Mouse (Mus musculus) heart, postnatal 0 days (tissue): ENCODE measurements around the gene Rab5c. TPM values are rescaled to one million over a fixed set of nuclear protein-coding genes. Genes with fewer than 3 reads are reported as not detected.

ENCODE experiments used
- ATAC-seq: fragments of 200-750 bp; cut with Nextera tagmentation; 2 replicates; pipeline ENCODE4 v1.8.0; 2017; ENCODE audit warnings: low read depth, moderate number of reproducible peaks, moderate library complexity; ENCODE audit not compliant: insufficient read depth
- DNase-seq: peaks from one replicate; pipeline ENCODE4 v3.0.0-alpha.2; 2016; ENCODE audit warnings: low spot score
- H3K27ac ChIP-seq: fragments of 300-500 bp; sonication (generic); 2 replicates; pipeline ENCODE4 v1.5.1; 2014; ENCODE audit warnings: low read depth, mild to moderate bottlenecking
- H3K27me3 ChIP-seq: fragments of 300-500 bp; sonication (generic); 2 replicates; pipeline ENCODE4 v1.6.1; 2014; ENCODE audit warnings: low read length, mixed read lengths; ENCODE audit not compliant: control insufficient read depth, insufficient read depth
- H3K36me3 ChIP-seq: fragments of 300-500 bp; sonication (generic); replicated peaks from 2 replicates; pipeline ENCODE4 v1.6.1; 2014; ENCODE audit warnings: low read length, mixed read lengths; ENCODE audit not compliant: control insufficient read depth, insufficient read depth
- H3K4me1 ChIP-seq: fragments of 300-500 bp; sonication (generic); 2 replicates; pipeline ENCODE4 v1.6.1; 2014; ENCODE audit warnings: antibody characterized with exemption; ENCODE audit not compliant: control insufficient read depth, insufficient read depth
- H3K4me2 ChIP-seq: fragments of 300-500 bp; sonication (generic); 2 replicates; pipeline ENCODE4 v1.6.1; 2014; ENCODE audit warnings: low read depth, mild to moderate bottlenecking, low read length, moderate library complexity
- H3K4me3 ChIP-seq: fragments of 300-500 bp; sonication (generic); 2 replicates; pipeline ENCODE4 v1.5.1; 2014; ENCODE audit warnings: low read depth, low read length
- H3K9ac ChIP-seq: fragments of 300-500 bp; sonication (generic); replicated peaks from 2 replicates; pipeline ENCODE4 v1.6.1; 2014; ENCODE audit warnings: low read depth, low read length, mixed read lengths
- H3K9me3 ChIP-seq: fragments of 300-500 bp; sonication (generic); replicated peaks from 2 replicates; pipeline ENCODE4 v1.6.1; 2016; ENCODE audit warnings: low read length; ENCODE audit not compliant: control insufficient read depth
- CTCF ChIP-seq: IDR thresholded peaks from 2 replicates; pipeline ENCODE4 v1.5.1; 2016; ENCODE audit warnings: antibody characterized with exemption, control low read depth, low read depth
- EP300 ChIP-seq: IDR thresholded peaks from 2 replicates; pipeline ENCODE4 v1.6.1; 2016; ENCODE audit warnings: antibody characterized with exemption, low read depth
- WGBS: fragments of 180-500 bp; shearing (Covaris S2); extraction: QIAGEN DNeasy Blood & Tissue Kit; methylation state at CpG from one replicate; pipeline ENCODE4 v1.1.7; 2014; 5-methylcytosine and 5-hydroxymethylcytosine counted together
- polyA plus RNA-seq: library from polyadenylated mRNA; unstranded; fragments of >200 nt; fragmentation: Nextera tagmentation; extraction: Ambion mirVana; gene quantifications from 2 replicates; pipeline ENCODE4 v1.2.1, GENCODE M21; 2015
- total RNA-seq: library from RNA; depleted of rRNA; stranded (reverse); fragments of >200 nt; gene quantifications from 2 replicates; pipeline ENCODE4 v1.2.3, GENCODE M21; 2014; ENCODE audit warnings: low replicate concordance

Gene Rab5c
- total and polyA plus RNA-seq, 2 experiments from 2014 or later: 11.0 to 117 TPM

DNA sequence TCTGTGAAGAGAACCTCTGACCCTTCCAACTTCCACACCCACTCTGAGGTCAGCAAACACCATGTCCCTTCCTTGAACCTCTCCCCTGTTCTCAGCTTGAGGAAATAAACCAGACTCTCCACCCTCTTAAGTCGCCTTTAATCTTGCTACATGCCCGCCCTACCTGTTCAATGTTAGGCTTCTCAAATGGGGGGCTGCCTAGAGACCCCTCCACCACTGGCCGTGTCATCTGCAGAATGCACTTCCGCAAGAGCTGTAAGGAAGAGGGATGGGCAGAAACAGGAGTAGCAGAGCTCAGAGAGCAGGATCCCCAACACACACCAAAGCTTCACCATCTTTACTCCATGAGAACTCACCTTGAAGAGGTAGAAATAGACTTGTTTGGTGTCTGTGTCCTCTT, 27.0 kb downstream of the Rab5c start:
- no peak overlapping the region for H3K9ac ChIP-seq
- H3K4me1 ChIP-seq: peaks cover 15% of the 10 kb centered on the region
- H3K4me3 ChIP-seq: no peak overlapping the region
- H3K27ac ChIP-seq: no peak overlapping the region
- no peak for DNase-seq
- no peak for ATAC-seq
- no peaks in the 10 kb centered on the region for H3K9me3 ChIP-seq
- H3K36me3 ChIP-seq: peaks cover 44% of the 10 kb centered on the region
- H3K27me3 ChIP-seq: no peaks in the 10 kb centered on the region
- H3K4me2 ChIP-seq: no peak overlapping the region
- 80% methylated on average over 4 of the region's 4 CpGs for WGBS
- TF ChIP-seq EP300 (no peak), CTCF (no peak)

DNA sequence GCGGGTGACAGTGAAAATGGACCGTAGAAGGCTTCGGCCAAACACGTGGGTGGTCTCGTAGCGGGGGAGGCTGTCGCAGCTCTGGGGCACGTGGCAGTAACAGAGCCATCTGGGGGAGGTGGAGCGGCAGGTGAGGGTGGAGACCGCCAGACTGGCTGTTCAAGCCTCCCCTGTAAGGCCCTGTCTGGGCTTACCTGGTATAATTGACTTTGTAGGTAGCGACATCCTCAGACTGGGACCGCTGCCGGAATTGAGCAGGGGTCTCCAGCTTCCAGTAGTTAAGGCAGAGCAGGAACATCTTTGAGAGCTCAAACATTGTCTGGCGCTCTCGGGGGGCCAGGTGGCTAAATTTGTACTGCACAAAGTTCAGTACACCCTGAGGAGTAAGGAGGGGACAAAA, 27.5 kb downstream of the Rab5c start:
- DNase-seq (no peak), ATAC-seq (no peak)
- Histone ChIP-seq H3K27me3 (no peaks in the 10 kb centered on the region), H3K9me3 (no peaks in the 10 kb centered on the region), H3K4me2 (no peak overlapping the region), H3K9ac (no peak overlapping the region), H3K4me1 (peaks cover 15% of the 10 kb centered on the region), H3K4me3 (no peak overlapping the region), H3K27ac (no peak overlapping the region), H3K36me3 (peaks cover 44% of the 10 kb centered on the region)
- TF ChIP-seq CTCF: no peak
- TF ChIP-seq EP300: no peak
- 93% methylated on average over 15 of the region's 15 CpGs for WGBS

DNA sequence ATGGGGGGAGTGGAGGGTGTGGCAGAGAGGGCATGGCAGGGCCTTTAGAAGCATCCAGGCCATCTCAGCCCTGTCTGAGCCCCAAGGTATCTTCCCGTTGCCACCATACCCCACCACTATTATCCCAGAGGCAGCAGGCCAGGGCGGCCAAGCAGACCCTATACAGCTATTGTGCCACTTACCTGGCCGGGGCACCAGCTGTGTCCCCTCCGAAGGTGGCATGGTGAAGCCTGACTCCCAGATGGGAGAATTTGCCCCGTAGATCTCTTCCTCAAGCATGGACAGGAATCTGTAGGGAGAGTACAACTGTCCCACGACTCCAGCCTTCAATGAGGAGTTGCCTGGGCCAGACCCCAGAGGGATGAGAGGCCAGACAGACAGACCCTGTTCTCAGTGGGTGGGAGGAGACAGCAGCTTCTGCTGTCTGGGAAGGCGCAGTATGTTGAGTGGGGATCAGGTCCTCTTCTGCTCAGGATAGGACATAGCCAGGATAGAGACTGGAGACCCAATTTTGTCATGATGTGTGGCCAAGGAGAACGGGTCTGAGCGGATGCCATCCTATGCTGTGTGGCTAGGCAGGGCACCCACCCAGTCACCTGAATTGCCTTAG, 28.7 kb downstream of the Rab5c start:
- Histone ChIP-seq H3K27ac (no peak overlapping the region), H3K4me1 (peaks cover 15% of the 10 kb centered on the region), H3K4me3 (no peak overlapping the region), H3K36me3 (peaks cover 50% of the 10 kb centered on the region), H3K9me3 (no peaks in the 10 kb centered on the region), H3K9ac (no peak overlapping the region), H3K27me3 (no peaks in the 10 kb centered on the region), H3K4me2 (no peak overlapping the region)
- 94% methylated on average over 9 of the region's 9 CpGs for WGBS
- no peak for ATAC-seq
- no peak for TF ChIP-seq EP300
- no peak for TF ChIP-seq CTCF
- no peak for DNase-seq

DNA sequence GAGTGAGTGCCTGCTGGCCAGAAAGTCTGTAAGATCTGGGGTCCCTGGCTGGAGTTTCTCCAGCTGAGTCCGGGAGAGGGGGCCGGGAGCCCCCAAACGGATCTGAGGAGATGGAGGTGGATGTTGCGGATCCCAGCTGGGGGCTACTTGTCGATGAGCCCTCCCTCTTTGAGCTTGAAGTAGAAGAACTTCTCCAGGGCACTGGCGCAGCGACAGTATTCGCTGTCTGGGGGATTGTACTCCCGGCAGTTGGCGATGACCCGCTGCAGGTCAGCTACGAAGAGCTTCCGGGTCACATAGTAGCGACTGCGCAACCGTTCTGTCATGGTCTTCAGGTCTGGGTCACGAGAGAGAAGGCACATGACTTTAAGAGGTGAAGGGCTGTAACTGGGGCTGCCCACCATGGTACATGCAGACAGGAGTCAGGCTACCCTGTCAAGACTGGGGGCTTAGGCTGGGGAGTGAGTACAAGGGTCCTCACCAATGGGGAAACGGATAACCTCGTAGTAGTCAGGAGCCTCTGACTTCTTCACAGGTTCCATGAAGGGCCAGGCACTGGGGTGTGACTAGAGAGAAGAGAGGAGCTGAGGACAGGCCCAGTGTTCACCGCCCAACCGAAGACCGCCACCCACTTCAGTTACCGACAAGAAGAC, 32.8 kb downstream of the Rab5c start:
- ATAC-seq: no peak
- Histone ChIP-seq H3K36me3 (peaks cover 50% of the 10 kb centered on the region), H3K27ac (no peak overlapping the region)

DNA sequence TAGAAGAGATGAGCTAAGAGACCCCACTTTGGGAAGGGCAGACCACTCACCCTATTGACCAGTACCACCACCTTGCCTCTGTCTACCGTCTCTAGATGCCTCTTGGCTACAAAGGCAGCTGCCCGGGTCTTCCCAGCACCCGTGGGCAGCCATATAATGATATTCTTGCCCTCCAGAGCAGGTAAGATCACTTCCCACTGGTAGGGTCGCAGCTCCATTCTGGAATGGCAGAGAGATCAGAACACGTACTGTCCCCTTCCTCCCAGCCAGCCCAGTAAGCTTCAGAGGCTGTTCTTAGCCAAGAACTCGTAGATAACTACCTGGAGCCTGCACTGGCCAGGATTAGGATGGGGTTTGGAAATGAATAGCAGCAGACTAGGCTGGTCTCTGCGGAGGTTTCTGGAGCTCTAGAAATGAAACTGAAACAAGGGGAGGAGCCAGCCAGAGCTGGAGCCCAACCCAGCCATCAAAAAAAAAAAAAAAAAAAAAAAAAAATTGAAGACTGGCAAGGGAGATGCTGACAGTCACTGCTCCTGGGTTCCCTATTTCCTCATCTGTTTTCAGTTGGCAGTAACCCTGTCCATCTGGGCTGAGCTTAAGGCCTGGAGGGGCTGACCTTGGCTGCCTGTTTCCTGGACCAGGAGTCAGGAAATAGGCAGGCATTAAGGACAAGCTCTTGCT, 34.0 kb downstream of the Rab5c start, which contains the start of gene Dhx58:
Dhx58 (minus strand) TSS at position 421 of the 681 bp plus-strand sequence.
- Histone ChIP-seq H3K4me1 (no peaks in the 10 kb centered on the region), H3K36me3 (peaks cover 44% of the 10 kb centered on the region), H3K9me3 (no peaks in the 10 kb centered on the region), H3K4me2 (peak within 1 kb of the TSS; percentile 48), H3K9ac (no peak within 1 kb of the TSS; the same call in 1 of the 2 replicates), H3K4me3 (peak within 1 kb of the TSS; percentile 30), H3K27me3 (no peaks in the 10 kb centered on the region), H3K27ac (peak within 1 kb of the TSS; percentile 3; the same call in 1 of the 2 replicates)
- no peak for TF ChIP-seq CTCF
- TF ChIP-seq EP300: no peak
- 44% methylated on average over 7 of the region's 7 CpGs for WGBS
- no peak for ATAC-seq
- peak; percentile 29 for DNase-seq

More for the DNA sequence above, 32.8 kb downstream of the Rab5c start:
- no peak for DNase-seq
- 91% methylated on average over 23 of the region's 23 CpGs for WGBS
- Histone ChIP-seq H3K9me3 (no peaks in the 10 kb centered on the region), H3K4me2 (no peak overlapping the region), H3K4me3 (no peak overlapping the region), H3K9ac (no peak overlapping the region), H3K27me3 (no peaks in the 10 kb centered on the region), H3K4me1 (no peaks in the 10 kb centered on the region)
- TF ChIP-seq CTCF (no peak), EP300 (no peak)
